Mouse (Mus musculus) thymus, adult 2 months (tissue): ENCODE measurements around the gene Sephs2. TPM values are rescaled to one million over a fixed set of nuclear protein-coding genes. Genes with fewer than 3 reads are reported as not detected.

Experiments used
- DNase-seq: peaks from one replicate; pipeline ENCODE4 v3.0.0; 2021
- H3K27ac ChIP-seq: fragments of 200-500 bp; 2 replicates; pipeline ENCODE4 v1.5.1; 2012; ENCODE audit warnings: low read length, control low read depth; ENCODE audit not compliant: control insufficient read depth, insufficient read depth
- H3K27me3 ChIP-seq: fragments of 200-500 bp; 2 replicates; pipeline ENCODE4 v1.6.1; 2012; ENCODE audit warnings: mild to moderate bottlenecking, low read length, moderate library complexity, mixed read lengths; ENCODE audit not compliant: control insufficient read depth, insufficient read depth
- H3K36me3 ChIP-seq: fragments of 200-500 bp; 2 replicates; pipeline ENCODE4 v1.6.1; 2012; ENCODE audit warnings: mild to moderate bottlenecking, low read length, moderate library complexity; ENCODE audit not compliant: control insufficient read depth, insufficient read depth
- H3K4me1 ChIP-seq: fragments of 200-500 bp; replicated peaks from 2 replicates; pipeline ENCODE4 v1.6.1; 2012; ENCODE audit warnings: low read length; ENCODE audit not compliant: control insufficient read depth, insufficient read depth
- H3K4me3 ChIP-seq: fragments of 200-500 bp; 2 replicates; pipeline ENCODE4 v1.5.1; 2012; ENCODE audit warnings: mild to moderate bottlenecking, low read length, control low read depth, moderate library complexity; ENCODE audit not compliant: control insufficient read depth, insufficient read depth
- CTCF ChIP-seq: fragments of 200-500 bp; IDR thresholded peaks from 2 replicates; pipeline ENCODE4 v1.5.1; 2012; ENCODE audit warnings: mild to moderate bottlenecking, control low read depth, low read length, moderate library complexity, borderline replicate concordance; ENCODE audit not compliant: control insufficient read depth, poor library complexity, insufficient read depth; ENCODE audit errors: extremely low read depth
- POLR2A ChIP-seq: fragments of 200-500 bp; IDR thresholded peaks from 2 replicates; pipeline ENCODE4 v1.6.1; 2012; ENCODE audit warnings: mild to moderate bottlenecking, low read length, control low read depth, moderate library complexity; ENCODE audit not compliant: control insufficient read depth, poor library complexity, insufficient read depth; ENCODE audit errors: extremely low read depth
- whole genome bisulfite sequencing: fragments of 180-500 bp; shearing (Covaris S2); methylation state at CpG from one replicate; pipeline ENCODE4 v1.1.7; 2018; 5-methylcytosine and 5-hydroxymethylcytosine counted together
- polyA plus RNA-seq: library from polyadenylated mRNA; depleted of rRNA; stranded (reverse); fragments of >200 nt; gene quantifications from 2 replicates; pipeline ENCODE4 v1.2.3, GENCODE M21; 2012

Sephs2 gene
- polyA plus RNA-seq, 1 experiment, result 37.2 TPM

GRCm38 (mm10) chr7:127287940-127288339 is 14.1 kb upstream of the Sephs2 start:
- Histone ChIP-seq H3K27ac (peak overlapping the region; percentile 85), H3K4me1 (peaks cover 58% of the 10 kb centered on the region), H3K4me3 (no peak overlapping the region), H3K36me3 (no peaks in the 10 kb centered on the region), H3K27me3 (no peaks in the 10 kb centered on the region)
- 60% methylated on average over 1 of the region's 1 CpGs for WGBS
- TF ChIP-seq POLR2A (no peak), CTCF (no peak)
- DNase-seq, result no peak

GRCm38 (mm10) chr7:127285154-127285553 is 11.3 kb upstream of the Sephs2 start:
- peak; percentile 54 for DNase-seq
- H3K4me1 ChIP-seq, result peaks cover 65% of the 10 kb centered on the region
- H3K27me3 ChIP-seq, result no peaks in the 10 kb centered on the region
- H3K27ac ChIP-seq, result peak overlapping the region; percentile 96
- no peaks in the 10 kb centered on the region for H3K36me3 ChIP-seq
- no peak for TF ChIP-seq CTCF
- TF ChIP-seq POLR2A, result no peak
- H3K4me3 ChIP-seq, result no peak overlapping the region
- WGBS, result 25% methylated on average over 7 of the region's 10 CpGs

- peak; percentile 53 for DNase-seq
- Histone ChIP-seq H3K27ac (peak overlapping the region; percentile 97), H3K27me3 (no peaks in the 10 kb centered on the region), H3K36me3 (no peaks in the 10 kb centered on the region), H3K4me1 (peaks cover 64% of the 10 kb centered on the region), H3K4me3 (no peak overlapping the region)
- 5% methylated on average over 2 of the region's 2 CpGs for WGBS
- TF ChIP-seq POLR2A (no peak), CTCF (no peak)
Measured at GRCm38 (mm10) chr7:127282190-127282589, 8.3 kb upstream of the Sephs2 start.

GRCm38 (mm10) chr7:127281114-127281513 is 7.3 kb upstream of the Sephs2 start:
- Histone ChIP-seq H3K36me3 (no peaks in the 10 kb centered on the region), H3K27me3 (no peaks in the 10 kb centered on the region), H3K27ac (peak overlapping the region; percentile 93), H3K4me3 (no peak overlapping the region), H3K4me1 (peaks cover 61% of the 10 kb centered on the region)
- DNase-seq, result no peak
- TF ChIP-seq POLR2A (no peak), CTCF (no peak)
- 6% methylated on average over 4 of the region's 4 CpGs for WGBS

- DNase-seq, result no peak
- Histone ChIP-seq H3K27me3 (no peaks in the 10 kb centered on the region), H3K4me3 (no peak overlapping the region), H3K36me3 (no peaks in the 10 kb centered on the region), H3K27ac (peak overlapping the region; percentile 93), H3K4me1 (peaks cover 55% of the 10 kb centered on the region)
- 61% methylated on average over 3 of the region's 3 CpGs for WGBS
- TF ChIP-seq POLR2A (no peak), CTCF (no peak)
Measured at GRCm38 (mm10) chr7:127280092-127280491, 6.2 kb upstream of the Sephs2 start.

- TF ChIP-seq CTCF, result peak; percentile 78; the same call in 1 of the 2 replicates
- no peak for TF ChIP-seq POLR2A
- 11% methylated on average over 8 of the region's 8 CpGs for WGBS
- no peaks in the 10 kb centered on the region for H3K36me3 ChIP-seq
- peak overlapping the region; percentile 29 for H3K4me3 ChIP-seq
- DNase-seq, result peak; percentile 80
- no peaks in the 10 kb centered on the region for H3K27me3 ChIP-seq
- peak overlapping the region; percentile 51; the same call in 1 of the 2 replicates for H3K27ac ChIP-seq
- peaks cover 41% of the 10 kb centered on the region for H3K4me1 ChIP-seq
Measured at GRCm38 (mm10) chr7:127278311-127278710, 4.5 kb upstream of the Sephs2 start.

GRCm38 (mm10) chr7:127276519-127276961 is 2.7 kb upstream of the Sephs2 start:
- Histone ChIP-seq H3K4me3 (no peak overlapping the region), H3K27ac (no peak overlapping the region), H3K36me3 (no peaks in the 10 kb centered on the region), H3K27me3 (no peaks in the 10 kb centered on the region), H3K4me1 (peaks cover 38% of the 10 kb centered on the region)
- TF ChIP-seq POLR2A, result no peak
- TF ChIP-seq CTCF, result no peak
- WGBS, result 93% methylated on average over 5 of the region's 5 CpGs
- DNase-seq, result no peak
